Mouse (Mus musculus) spleen, adult 2 months (tissue): ENCODE measurements at regions not wholly inside any gene's neighbourhood (a gene's known extent, or its start where the extent isn't known, plus 50 kb on each side); places are given as distances from the start of the nearest gene placed in this dataset.

Experiments
- DNase-seq, 2 experiments: peaks; one replicate each; pipeline versions ENCODE4 v3.0.0 to v3.0.0-alpha.2; 2012 to 2021; ENCODE audit warnings: low spot score in 2 of 2, low read depth in 1 of 2
- H3K27ac ChIP-seq: fragments of 200-500 bp; 2 replicates; pipeline ENCODE4 v1.5.1; 2012; ENCODE audit warnings: low read length, inconsistent platforms; ENCODE audit not compliant: insufficient read depth
- H3K27me3 ChIP-seq: fragments of 200-500 bp; 2 replicates; pipeline ENCODE4 v1.6.1; 2012; ENCODE audit warnings: mild to moderate bottlenecking, moderate library complexity, low read length, inconsistent platforms; ENCODE audit not compliant: control insufficient read depth, insufficient read depth
- H3K36me3 ChIP-seq: fragments of 200-500 bp; 2 replicates; pipeline ENCODE4 v1.6.1; 2012; ENCODE audit warnings: mild to moderate bottlenecking, low read length, inconsistent platforms; ENCODE audit not compliant: control insufficient read depth, insufficient read depth
- H3K4me1 ChIP-seq: fragments of 200-500 bp; 2 replicates; pipeline ENCODE4 v1.6.1; 2011; ENCODE audit warnings: inconsistent platforms; ENCODE audit not compliant: control insufficient read depth, insufficient read depth, insufficient read length
- H3K4me3 ChIP-seq: fragments of 200-500 bp; 2 replicates; pipeline ENCODE4 v1.5.1; 2011; ENCODE audit warnings: mild to moderate bottlenecking, inconsistent platforms; ENCODE audit not compliant: insufficient read depth, insufficient read length; ENCODE audit errors: extremely low read depth
- CTCF ChIP-seq: fragments of 200-500 bp; IDR thresholded peaks from 2 replicates; pipeline ENCODE4 v1.5.1; 2011; ENCODE audit warnings: mild to moderate bottlenecking, inconsistent platforms; ENCODE audit not compliant: insufficient read depth, insufficient read length, insufficient replicate concordance; ENCODE audit errors: extremely low read depth
- POLR2A ChIP-seq: fragments of 200-500 bp; IDR thresholded peaks from 2 replicates; pipeline ENCODE4 v1.6.1; 2011; ENCODE audit warnings: low read depth, low read length, inconsistent platforms
- WGBS: fragments of 180-500 bp; shearing (Covaris S2); methylation state at CpG from one replicate; pipeline ENCODE4 v1.1.7; 2018; 5-methylcytosine and 5-hydroxymethylcytosine counted together

GRCm38 (mm10) chr19:44669535-44669958 is 86.3 kb upstream of the Pax2 start:
- no peak for TF ChIP-seq CTCF
- no peak for TF ChIP-seq POLR2A
- DNase-seq = no peak
- Histone ChIP-seq H3K27me3 (peaks cover 26% of the 10 kb centered on the region), H3K27ac (no peak overlapping the region), H3K4me3 (no peak overlapping the region), H3K36me3 (no peaks in the 10 kb centered on the region), H3K4me1 (no peaks in the 10 kb centered on the region)
- 4% methylated on average over 14 of the region's 14 CpGs for WGBS

GRCm38 (mm10) chr19:44674621-44675245 is 81.1 kb upstream of the Pax2 start:
- Histone ChIP-seq H3K36me3 (no peaks in the 10 kb centered on the region), H3K4me3 (no peak overlapping the region), H3K27me3 (peaks cover 21% of the 10 kb centered on the region), H3K4me1 (no peaks in the 10 kb centered on the region), H3K27ac (no peak overlapping the region)
- TF ChIP-seq POLR2A (no peak), CTCF (no peak)
- whole genome bisulfite sequencing = 15% methylated on average over 45 of the region's 45 CpGs
- DNase-seq = no peak

GRCm38 (mm10) chr19:44676555-44677120 is 79.2 kb upstream of the Pax2 start:
- Histone ChIP-seq H3K4me3 (no peak overlapping the region), H3K36me3 (no peaks in the 10 kb centered on the region), H3K4me1 (no peaks in the 10 kb centered on the region), H3K27me3 (peaks cover 13% of the 10 kb centered on the region), H3K27ac (no peak overlapping the region)
- DNase-seq = no peak
- 16% methylated on average over 12 of the region's 12 CpGs for WGBS
- TF ChIP-seq POLR2A (no peak), CTCF (no peak)

- Histone ChIP-seq H3K4me3 (no peak overlapping the region), H3K27ac (no peak overlapping the region), H3K27me3 (peaks cover 8% of the 10 kb centered on the region), H3K36me3 (no peaks in the 10 kb centered on the region), H3K4me1 (no peaks in the 10 kb centered on the region)
- no peak for TF ChIP-seq CTCF
- no peak for TF ChIP-seq POLR2A
- no peak for DNase-seq
- 62% methylated on average over 8 of the region's 8 CpGs for WGBS
These were observed 78.5 kb upstream of the Pax2 start for GRCm38 (mm10) chr19:44677295-44677694.

GRCm38 (mm10) chr19:44678686-44679085 is 77.2 kb upstream of the Pax2 start:
- DNase-seq = no peak
- Histone ChIP-seq H3K4me3 (no peak overlapping the region), H3K27me3 (peaks cover 8% of the 10 kb centered on the region), H3K36me3 (no peaks in the 10 kb centered on the region), H3K27ac (no peak overlapping the region), H3K4me1 (no peaks in the 10 kb centered on the region)
- TF ChIP-seq POLR2A = no peak
- WGBS = 69% methylated on average over 1 of the region's 1 CpGs

GRCm38 (mm10) chr19:44681675-44682074 is 74.2 kb upstream of the Pax2 start:
- no peaks in the 10 kb centered on the region for H3K36me3 ChIP-seq
- DNase-seq = no peak
- TF ChIP-seq POLR2A (no peak), CTCF (no peak)
- WGBS = 13% methylated on average over 8 of the region's 8 CpGs
- no peak overlapping the region for H3K27ac ChIP-seq
- H3K27me3 ChIP-seq = peaks cover 12% of the 10 kb centered on the region
- H3K4me3 ChIP-seq = no peak overlapping the region
- H3K4me1 ChIP-seq = peaks cover 2% of the 10 kb centered on the region; the same call in 1 of the 2 replicates

- no peak for TF ChIP-seq CTCF
- no peak for TF ChIP-seq POLR2A
- H3K4me1 ChIP-seq = peaks cover 2% of the 10 kb centered on the region; the same call in 1 of the 2 replicates
- no peak overlapping the region for H3K4me3 ChIP-seq
- WGBS = 8% methylated on average over 12 of the region's 12 CpGs
- no peak overlapping the region for H3K27ac ChIP-seq
- H3K27me3 ChIP-seq = peaks cover 12% of the 10 kb centered on the region
- no peak for DNase-seq
- H3K36me3 ChIP-seq = no peaks in the 10 kb centered on the region
These were observed 72.7 kb upstream of the Pax2 start for GRCm38 (mm10) chr19:44683191-44683590.
